Mouse (Mus musculus) heart, adult 2 months (tissue): ENCODE results near the gene Sobp.

Experiments used
- CTCF ChIP-seq: fragments of 200-600 bp; IDR thresholded peaks from 2 replicates; pipeline ENCODE4 v1.8.1; 2022; ENCODE audit warnings: antibody characterized with exemption, mild to moderate bottlenecking, moderate library complexity
- EP300 ChIP-seq: fragments of 200-500 bp; IDR thresholded peaks from 2 replicates; pipeline ENCODE4 v1.6.1; 2011; ENCODE audit warnings: low read depth, low read length, control low read depth; ENCODE audit not compliant: insufficient read depth
- POLR2A ChIP-seq: fragments of 200-500 bp; IDR thresholded peaks from 2 replicates; pipeline ENCODE4 v1.6.1; 2011; ENCODE audit warnings: mild to moderate bottlenecking, low read depth, low read length, control low read depth; ENCODE audit not compliant: insufficient read depth

- TF ChIP-seq CTCF = no peak
- TF ChIP-seq EP300 = no peak
- TF ChIP-seq POLR2A = no peak
Measured at GRCm38 (mm10) chr10:43143173-43143572, 31.2 kb downstream of the Sobp start.
